Mouse (Mus musculus) CH12.LX (cell line): ENCODE data around the gene Nckap1. TPM values are rescaled to one million over a fixed set of nuclear protein-coding genes. Genes with fewer than 3 reads are reported as not detected.

Source experiments
- DNase-seq: peaks from one replicate; pipeline ENCODE4 v3.0.0-alpha.2; 2013; ENCODE audit errors: extremely low read depth
- H3K27ac ChIP-seq: 2 replicates; pipeline ENCODE4 v1.5.1; 2012; ENCODE audit warnings: low read depth, mild to moderate bottlenecking, control low read depth, moderate library complexity; ENCODE audit not compliant: insufficient read depth
- H3K27me3 ChIP-seq: replicated peaks from 2 replicates; pipeline ENCODE3; 2012; ENCODE audit warnings: inconsistent platforms
- H3K36me3 ChIP-seq, 2 experiments: replicated peaks in 1 of 2; 2 replicates each; pipeline versions ENCODE3 to v1.6.1; 2012; ENCODE audit warnings: inconsistent platforms in 1 of 2, low read length in 1 of 2, mild to moderate bottlenecking in 1 of 2, mixed read lengths in 1 of 2, moderate library complexity in 1 of 2; ENCODE audit not compliant: control insufficient read depth in 1 of 2, insufficient read depth in 1 of 2
- H3K4me1 ChIP-seq, 2 experiments: 2 replicates each; pipeline ENCODE4 v1.6.1; 2012; ENCODE audit warnings: inconsistent platforms in 1 of 2, moderate library complexity in 1 of 2; ENCODE audit not compliant: insufficient read depth in 2 of 2, control insufficient read depth in 1 of 2
- H3K4me2 ChIP-seq: 2 replicates; pipeline ENCODE4 v1.6.1; 2012; ENCODE audit warnings: low read depth, mild to moderate bottlenecking, control low read depth; ENCODE audit not compliant: poor library complexity, insufficient read depth, severe bottlenecking
- H3K4me3 ChIP-seq, 3 experiments: fragments of 150-350 bp in 1 of 3; sonication (generic) in 1 of 3; replicated peaks in 1 of 3; 2 replicates each; pipeline versions ENCODE3 to v1.5.1; 2011 to 2012; ENCODE audit warnings: low read depth in 2 of 3, low read length in 2 of 3, mild to moderate bottlenecking in 2 of 3, moderate library complexity in 2 of 3, control low read depth in 1 of 3, improper control_type of control experiment in 1 of 3, inconsistent platforms in 1 of 3, mixed read lengths in 1 of 3; ENCODE audit not compliant: poor library complexity in 1 of 3
- H3K79me2 ChIP-seq: replicated peaks from 2 replicates; pipeline ENCODE4 v1.6.1; 2012; ENCODE audit warnings: mild to moderate bottlenecking, moderate library complexity; ENCODE audit not compliant: control insufficient read depth, poor library complexity, insufficient read depth, severe bottlenecking; ENCODE audit errors: extremely low read depth
- H3K9ac ChIP-seq: 2 replicates; pipeline ENCODE4 v1.6.1; 2012; ENCODE audit warnings: low read depth, mild to moderate bottlenecking, control low read depth, moderate library complexity; ENCODE audit not compliant: insufficient read depth
- H3K9me3 ChIP-seq: replicated peaks from 2 replicates; pipeline ENCODE3; 2012; ENCODE audit warnings: low read length, inconsistent platforms, mixed read lengths
- BHLHE40 ChIP-seq: IDR thresholded peaks from 2 replicates; pipeline ENCODE4 v1.6.1; 2011; ENCODE audit warnings: mild to moderate bottlenecking, low read depth, low read length, improper control_type of control experiment
- CHD1 ChIP-seq: IDR thresholded peaks from 2 replicates; pipeline ENCODE4 v1.6.1; 2012; ENCODE audit warnings: low read depth, low read length, improper control_type of control experiment, inconsistent platforms
- CTCF ChIP-seq, 2 experiments: IDR thresholded peaks in 1 of 2; conservative IDR thresholded peaks in 1 of 2; 2 replicates each; pipeline ENCODE4 v1.5.1; 2011 to 2012; ENCODE audit warnings: low read depth in 2 of 2, low read length in 2 of 2, improper control_type of control experiment in 1 of 2, inconsistent platforms in 1 of 2, mild to moderate bottlenecking in 1 of 2, moderate library complexity in 1 of 2
- E2F4 ChIP-seq: IDR thresholded peaks from 2 replicates; pipeline ENCODE4 v1.6.1; 2011; ENCODE audit warnings: low read depth, low read length, improper control_type of control experiment; ENCODE audit not compliant: insufficient replicate concordance
- ELF1 ChIP-seq: IDR thresholded peaks from 2 replicates; pipeline ENCODE4 v1.6.1; 2014; ENCODE audit warnings: low read depth, mild to moderate bottlenecking, inconsistent platforms, low read length, improper control_type of control experiment
- EP300 ChIP-seq: IDR thresholded peaks from 2 replicates; pipeline ENCODE4 v1.6.1; 2011; ENCODE audit warnings: low read length, improper control_type of control experiment
- GABPA ChIP-seq: IDR thresholded peaks from 2 replicates; pipeline ENCODE4 v1.6.1; 2012; ENCODE audit warnings: low read depth, low read length, improper control_type of control experiment, inconsistent platforms; ENCODE audit not compliant: insufficient replicate concordance
- IRF4 ChIP-seq: IDR thresholded peaks from 2 replicates; pipeline ENCODE4 v1.6.1; 2014; ENCODE audit warnings: low read depth, mild to moderate bottlenecking, inconsistent platforms, low read length, improper control_type of control experiment
- JUN ChIP-seq: IDR thresholded peaks from 2 replicates; pipeline ENCODE4 v1.6.1; 2011; ENCODE audit warnings: low read depth, mild to moderate bottlenecking, low read length, improper control_type of control experiment, moderate library complexity; ENCODE audit not compliant: insufficient read depth
- KAT2A ChIP-seq: IDR thresholded peaks from 2 replicates; pipeline ENCODE4 v1.6.1; 2012; ENCODE audit warnings: low read length, improper control_type of control experiment, inconsistent platforms; ENCODE audit not compliant: insufficient replicate concordance
- MAFK ChIP-seq: IDR thresholded peaks from 2 replicates; pipeline ENCODE4 v1.6.1; 2011; ENCODE audit warnings: low read length, improper control_type of control experiment; ENCODE audit not compliant: insufficient replicate concordance
- POLR2A ChIP-seq: IDR thresholded peaks from 2 replicates; pipeline ENCODE4 v1.6.1; 2011; ENCODE audit warnings: low read depth, mild to moderate bottlenecking, improper control_type of control experiment, low read length
- POLR2AphosphoS2 ChIP-seq: IDR thresholded peaks from 2 replicates; pipeline ENCODE4 v1.6.1; 2011; ENCODE audit warnings: low read depth, low read length, improper control_type of control experiment
- RAD21 ChIP-seq: IDR thresholded peaks from 2 replicates; pipeline ENCODE4 v1.6.1; 2011; ENCODE audit warnings: low read depth, mild to moderate bottlenecking, low read length, improper control_type of control experiment, moderate library complexity
- SMC3 ChIP-seq: IDR thresholded peaks from 2 replicates; pipeline ENCODE4 v1.6.1; 2011; ENCODE audit warnings: low read depth, low read length, improper control_type of control experiment
- TBP ChIP-seq: conservative IDR thresholded peaks from 2 replicates; pipeline ENCODE4 v1.6.1; 2011; ENCODE audit warnings: low read depth, low read length, improper control_type of control experiment
- USF2 ChIP-seq: conservative IDR thresholded peaks from 2 replicates; pipeline ENCODE4 v1.6.1; 2011; ENCODE audit warnings: low read depth, low read length, improper control_type of control experiment
- ZKSCAN1 ChIP-seq: IDR thresholded peaks from 2 replicates; pipeline ENCODE4 v1.6.1; 2012; ENCODE audit warnings: low read depth, inconsistent platforms, low read length, improper control_type of control experiment, borderline replicate concordance
- ZMIZ1 ChIP-seq: IDR thresholded peaks from 2 replicates; pipeline ENCODE4 v1.6.1; 2012; ENCODE audit warnings: low read depth, mild to moderate bottlenecking, inconsistent platforms, low read length, improper control_type of control experiment
- dilution Hi-C: fragments of 300-500 bp; cut with MboI; formaldehyde crosslinking; loops from 2 replicates; pipeline ENCODE4 v1.14.3; 2020; ENCODE audit warnings: low sequenced_read_pairs; ENCODE audit not compliant: extremely low pct_unique_long_range_greater_than_20kb, extremely low pct_ligation_motif_present
- in situ Hi-C: fragments of 300-500 bp; cut with MboI; formaldehyde crosslinking; loops from 3 replicates; pipeline ENCODE4 v1.14.3; 2019; ENCODE audit warnings: low sequenced_read_pairs, low pct_ligation_motif_present, low pct_unique_long_range_greater_than_20kb, mixed read lengths
- polyA plus RNA-seq: library from polyadenylated mRNA; unstranded; fragments of >175 nt; gene quantifications from 2 replicates; pipeline ENCODE4 v1.2.1, GENCODE M21; 2012; ENCODE audit warnings: low read depth; ENCODE audit not compliant: insufficient read length
- total RNA-seq, 2 experiments: library from RNA; depleted of rRNA; stranded (reverse); fragments of 300-350 nt in 1 of 2; fragments of >200 nt in 1 of 2; gene quantifications; 2 replicates each; pipeline ENCODE4 v1.2.3; 2012 to 2014

The Nckap1 gene
- total and polyA plus RNA-seq, 3 experiments, result 3.9 to 7.1 (median 6.8) TPM

DNA sequence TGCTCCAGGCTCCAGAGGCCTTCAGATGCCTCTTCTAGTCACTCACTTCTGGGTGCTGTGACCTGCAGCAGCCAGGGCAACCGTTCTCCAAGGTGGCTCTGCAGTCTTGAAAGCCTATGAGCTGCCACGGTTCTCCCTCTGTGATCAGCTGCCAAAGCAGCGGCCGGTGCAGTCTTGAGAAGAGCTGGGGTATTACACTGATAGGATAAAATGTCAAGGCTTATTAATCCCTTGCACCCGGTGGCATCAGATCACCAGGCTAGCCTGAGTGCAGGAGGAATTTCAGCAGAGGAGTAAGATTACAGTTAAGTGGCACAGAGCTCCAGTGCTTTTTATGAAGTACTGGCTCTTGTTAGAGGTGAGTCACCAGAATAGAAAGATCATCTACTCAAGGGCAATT is 94.3 kb downstream of the Nckap1 start:
- dilution Hi-C loops, result no loop called here
- no peak overlapping the region for H3K9ac ChIP-seq
- TF ChIP-seq POLR2AphosphoS2 (no peak), E2F4 (no peak), IRF4 (no peak), RAD21 (no peak), BHLHE40 (no peak), CHD1 (no peak), JUN (no peak), ZKSCAN1 (no peak)
- TF ChIP-seq, all 38 proteins: peak for 0
- Histone ChIP-seq H3K4me2 (no peak overlapping the region), H3K27me3 (no peaks in the 10 kb centered on the region), H3K36me3 (no peaks in the 10 kb centered on the region), H3K79me2 (no peaks in the 10 kb centered on the region), H3K27ac (no peak overlapping the region), H3K4me3 (no peak overlapping the region), H3K9me3 (no peaks in the 10 kb centered on the region), H3K4me1 (no peaks in the 10 kb centered on the region)
- in situ Hi-C loops, result no loop called here
- DNase-seq, result no peak

DNA sequence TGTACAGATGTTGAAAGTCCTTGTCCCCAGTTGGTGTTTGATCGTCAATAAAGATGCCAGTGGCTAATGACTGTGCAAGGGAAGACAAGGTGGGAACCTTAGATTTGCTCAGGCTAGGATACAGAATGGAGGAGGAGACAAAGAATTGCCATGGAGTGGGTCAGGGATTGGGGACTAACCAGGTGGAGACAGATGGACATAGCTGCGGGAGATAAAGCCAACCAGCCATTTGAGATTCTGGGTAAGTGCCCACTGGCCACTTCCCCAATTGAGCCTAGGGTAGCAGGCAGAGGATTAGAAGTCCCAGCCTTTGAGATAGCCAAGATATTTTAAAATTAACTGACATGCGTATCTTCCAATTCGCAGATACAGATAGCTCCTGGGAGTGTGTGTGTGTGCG is 96.2 kb downstream of the Nckap1 start:
- H3K4me2 ChIP-seq, result no peak overlapping the region
- DNase-seq, result no peak
- no peak overlapping the region for H3K27ac ChIP-seq
- H3K9me3 ChIP-seq, result no peaks in the 10 kb centered on the region
- no peaks in the 10 kb centered on the region for H3K27me3 ChIP-seq
- H3K79me2 ChIP-seq, result no peaks in the 10 kb centered on the region
- H3K4me3 ChIP-seq, result no peak overlapping the region
- TF ChIP-seq USF2 (no peak), POLR2A (no peak), EP300 (no peak), GABPA (no peak), ELF1 (no peak), KAT2A (no peak), MAFK (no peak), CTCF (conservative IDR thresholded peaks at IDR 0.05 in 1 of 2, IDR thresholded peaks at IDR 0.05 in 1 of 2; ENCODE audit: low read depth in 2 of 2, low read length in 2 of 2) (no peak), RAD21 (no peak), TBP (no peak), ZMIZ1 (no peak), SMC3 (no peak), CHD1 (no peak)
- H3K4me1 ChIP-seq, result no peaks in the 10 kb centered on the region
- in situ Hi-C loops (no loop called here), dilution Hi-C loops (no loop called here)
- no peak overlapping the region for H3K9ac ChIP-seq
- H3K36me3 ChIP-seq, result no peaks in the 10 kb centered on the region
